Mouse (Mus musculus) stomach, embryonic 16.5 days (tissue): ENCODE measurements around the gene Fbxo17. TPM values are rescaled to one million over a fixed set of nuclear protein-coding genes. Genes with fewer than 3 reads are reported as not detected.
A peak's percentile ranks its signal among the peaks of the same experiment; 100 is the strongest.
"Not testable (repeated sequence)": the region's sequence is repeated elsewhere in the genome, so short reads cannot be mapped to it uniquely, and the experiment has no call there.

Source experiments
- ATAC-seq: fragments of 200-750 bp; cut with Nextera tagmentation; 2 replicates; pipeline ENCODE4 v1.8.0; 2017; ENCODE audit warnings: moderate number of reproducible peaks, moderate TSS enrichment; ENCODE audit not compliant: insufficient read depth, low FRiP score
- H3K27ac ChIP-seq: fragments of 300-500 bp; sonication (generic); 2 replicates; pipeline ENCODE4 v1.5.1; 2014; ENCODE audit warnings: low read length
- H3K27me3 ChIP-seq: fragments of 300-500 bp; sonication (generic); 2 replicates; pipeline ENCODE4 v1.6.1; 2014; ENCODE audit warnings: low read length, control low read depth, mixed read lengths; ENCODE audit not compliant: control insufficient read depth, insufficient read depth
- H3K36me3 ChIP-seq: fragments of 300-500 bp; sonication (generic); 2 replicates; pipeline ENCODE4 v1.6.1; 2014; ENCODE audit warnings: low read length; ENCODE audit not compliant: control insufficient read depth, insufficient read depth
- H3K4me1 ChIP-seq: fragments of 300-500 bp; sonication (generic); 2 replicates; pipeline ENCODE4 v1.6.1; 2014; ENCODE audit warnings: low read length, control low read depth, mixed read lengths; ENCODE audit not compliant: control insufficient read depth, insufficient read depth
- H3K4me2 ChIP-seq: fragments of 300-500 bp; sonication (generic); 2 replicates; pipeline ENCODE4 v1.6.1; 2014; ENCODE audit warnings: low read depth, low read length, mixed read lengths
- H3K4me3 ChIP-seq: fragments of 300-500 bp; sonication (generic); replicated peaks from 2 replicates; pipeline ENCODE4 v1.5.1; 2014; ENCODE audit warnings: mild to moderate bottlenecking, low read length
- H3K9ac ChIP-seq: fragments of 300-500 bp; sonication (generic); 2 replicates; pipeline ENCODE4 v1.6.1; 2014; ENCODE audit warnings: low read length
- H3K9me3 ChIP-seq: fragments of 300-500 bp; sonication (generic); replicated peaks from 2 replicates; pipeline ENCODE4 v1.6.1; 2016; ENCODE audit warnings: low read length, control low read depth; ENCODE audit not compliant: control insufficient read depth
- WGBS: fragments of 180-500 bp; shearing (Covaris S2); extraction: QIAGEN DNeasy Blood & Tissue Kit; methylation state at CpG from one replicate; pipeline ENCODE4 v1.1.7; 2014; 5-methylcytosine and 5-hydroxymethylcytosine counted together
- polyA plus RNA-seq: library from polyadenylated mRNA; unstranded; fragments of >200 nt; fragmentation: Nextera tagmentation; extraction: Ambion mirVana; gene quantifications from 2 replicates; pipeline ENCODE4 v1.2.1, GENCODE M21; 2015

The Fbxo17 gene
- polyA plus RNA-seq, 1 experiment from 2014 or later, result 9.1 TPM

GRCm38 (mm10) chr7:28692545-28693320 lies 23.9 kb upstream of the Fbxo17 start, which contains the start of gene Fbxo27:
Gene Fbxo27, plus strand, starts transcription at chr7:28692849.
- H3K36me3 ChIP-seq, result no peaks in the 10 kb centered on the region
- H3K4me1 ChIP-seq, result no peaks in the 10 kb centered on the region
- peak within 1 kb of the TSS; percentile 57 for H3K9ac ChIP-seq
- WGBS, result 39% methylated on average over 29 of the region's 30 CpGs
- no peak within 1 kb of the TSS for H3K27ac ChIP-seq
- H3K9me3 ChIP-seq, result no peaks in the 10 kb centered on the region
- H3K4me3 ChIP-seq, result peak within 1 kb of the TSS; percentile 50
- no peak for ATAC-seq
- peak within 1 kb of the TSS; percentile 74 for H3K4me2 ChIP-seq
- H3K27me3 ChIP-seq, result 0 out of 2 replicates have a peak, but pooled peaks cover 4% of the 10 kb centered on the region

GRCm38 (mm10) chr7:28693321-28693966 lies 23.2 kb upstream of the Fbxo17 start:
- Histone ChIP-seq H3K9me3 (no peaks in the 10 kb centered on the region), H3K27me3 (0 out of 2 replicates have a peak, but pooled peaks cover 4% of the 10 kb centered on the region), H3K36me3 (no peaks in the 10 kb centered on the region), H3K9ac (peak overlapping the region; percentile 57), H3K4me1 (no peaks in the 10 kb centered on the region), H3K4me2 (peak overlapping the region; percentile 74), H3K4me3 (peak overlapping the region; percentile 50), H3K27ac (no peak overlapping the region)
- ATAC-seq, result peak; percentile 93
- WGBS, result 1% methylated on average over 38 of the region's 38 CpGs

- Histone ChIP-seq H3K27me3 (0 out of 2 replicates have a peak, but pooled peaks cover 4% of the 10 kb centered on the region), H3K36me3 (no peaks in the 10 kb centered on the region), H3K9me3 (no peaks in the 10 kb centered on the region), H3K9ac (no peak overlapping the region), H3K27ac (peak overlapping the region; percentile 38; the same call in 1 of the 2 replicates), H3K4me1 (no peaks in the 10 kb centered on the region), H3K4me2 (peak overlapping the region; percentile 74; the same call in 1 of the 2 replicates), H3K4me3 (no peak overlapping the region)
- WGBS, result 7% methylated on average over 14 of the region's 14 CpGs
- no peak for ATAC-seq
These were observed 22.2 kb upstream of the Fbxo17 start for GRCm38 (mm10) chr7:28694423-28694822.

- Histone ChIP-seq H3K4me2 (no peak overlapping the region), H3K4me3 (no peak overlapping the region), H3K4me1 (no peaks in the 10 kb centered on the region), H3K36me3 (no peaks in the 10 kb centered on the region), H3K9me3 (no peaks in the 10 kb centered on the region), H3K9ac (no peak overlapping the region), H3K27ac (no peak overlapping the region), H3K27me3 (0 out of 2 replicates have a peak, but pooled peaks cover 4% of the 10 kb centered on the region)
- no peak for ATAC-seq
- 50% methylated on average over 8 of the region's 8 CpGs for WGBS
These were observed 21.6 kb upstream of the Fbxo17 start for GRCm38 (mm10) chr7:28694966-28695511.

GRCm38 (mm10) chr7:28697277-28697676 lies 19.3 kb upstream of the Fbxo17 start:
- Histone ChIP-seq H3K27ac (no peak overlapping the region), H3K4me1 (no peaks in the 10 kb centered on the region), H3K9me3 (peaks cover 5% of the 10 kb centered on the region; the same call in 1 of the 2 replicates), H3K36me3 (no peaks in the 10 kb centered on the region), H3K4me3 (no peak overlapping the region), H3K4me2 (no peak overlapping the region), H3K9ac (no peak overlapping the region), H3K27me3 (0 out of 2 replicates have a peak, but pooled peaks cover 4% of the 10 kb centered on the region)
- WGBS, result 77% methylated on average over 11 of the region's 11 CpGs
- no peak for ATAC-seq

GRCm38 (mm10) chr7:28700269-28700668 lies 16.3 kb upstream of the Fbxo17 start:
- no peak overlapping the region for H3K27ac ChIP-seq
- no peak overlapping the region for H3K4me2 ChIP-seq
- ATAC-seq, result no peak
- H3K27me3 ChIP-seq, result no peaks in the 10 kb centered on the region
- no peaks in the 10 kb centered on the region for H3K4me1 ChIP-seq
- H3K9ac ChIP-seq, result no peak overlapping the region
- H3K9me3 ChIP-seq, result peaks cover 5% of the 10 kb centered on the region; the same call in 1 of the 2 replicates
- no peaks in the 10 kb centered on the region for H3K36me3 ChIP-seq
- H3K4me3 ChIP-seq, result no peak overlapping the region
- WGBS, result 97% methylated on average over 4 of the region's 4 CpGs

GRCm38 (mm10) chr7:28701306-28701705 lies 15.3 kb upstream of the Fbxo17 start:
- H3K27ac ChIP-seq, H3K27me3 ChIP-seq, ATAC-seq, H3K9me3 ChIP-seq, H3K4me2 ChIP-seq, H3K9ac ChIP-seq, H3K4me1 ChIP-seq, H3K36me3 ChIP-seq, H3K4me3 ChIP-seq: not testable (repeated sequence)
- WGBS, result 97% methylated on average over 12 of the region's 12 CpGs

GRCm38 (mm10) chr7:28702601-28703143 lies 13.9 kb upstream of the Fbxo17 start:
- H3K9me3 ChIP-seq, result peaks cover 5% of the 10 kb centered on the region; the same call in 1 of the 2 replicates
- no peak overlapping the region for H3K9ac ChIP-seq
- no peak overlapping the region for H3K4me2 ChIP-seq
- no peak overlapping the region for H3K4me3 ChIP-seq
- H3K4me1 ChIP-seq, result no peaks in the 10 kb centered on the region
- no peaks in the 10 kb centered on the region for H3K36me3 ChIP-seq
- H3K27ac ChIP-seq, result no peak overlapping the region
- no peaks in the 10 kb centered on the region for H3K27me3 ChIP-seq
- no peak for ATAC-seq
- 51% methylated on average over 9 of the region's 9 CpGs for WGBS

GRCm38 (mm10) chr7:28709454-28709853 lies 7.2 kb upstream of the Fbxo17 start:
- Histone ChIP-seq H3K27me3 (no peaks in the 10 kb centered on the region), H3K4me3 (no peak overlapping the region), H3K36me3 (no peaks in the 10 kb centered on the region), H3K4me2 (no peak overlapping the region), H3K9ac (no peak overlapping the region), H3K9me3 (no peaks in the 10 kb centered on the region), H3K27ac (no peak overlapping the region), H3K4me1 (no peaks in the 10 kb centered on the region)
- ATAC-seq, result no peak
